Mouse (Mus musculus) erythroblast, adult 5-6 weeks (primary cell): ENCODE results near the gene Tram2. TPM values are rescaled to one million over a fixed set of nuclear protein-coding genes. Genes with fewer than 3 reads are reported as not detected.
A peak's percentile ranks its signal among the peaks of the same experiment; 100 is the strongest.

ENCODE experiments used
- ATAC-seq: replicated peaks from 2 replicates; pipeline ENCODE4 v1.8.0; 2016; ENCODE audit warnings: moderate number of reproducible peaks, mild to moderate bottlenecking, moderate TSS enrichment, inconsistent platforms; ENCODE audit not compliant: poor library complexity, low FRiP score, severe bottlenecking
- total RNA-seq, 2 experiments: library from RNA; stranded (forward) in 1 of 2; stranded (reverse) in 1 of 2; fragments of 150-400 nt in 1 of 2; fragments of 200-764, 138-1000 nt in 1 of 2; gene quantifications; 2 replicates each; pipeline versions ENCODE4 v1.2.3 to v1.2.4; 2015 to 2017; ENCODE audit warnings: low replicate concordance in 2 of 2

Tram2 gene
- 1.0 and 1.7 TPM in 2 replicates for total RNA-seq (2015; ENCODE audit: low replicate concordance)
- total RNA-seq (2017; ENCODE audit: low replicate concordance): 0.34 and 0.42 TPM in 2 replicates

DNA sequence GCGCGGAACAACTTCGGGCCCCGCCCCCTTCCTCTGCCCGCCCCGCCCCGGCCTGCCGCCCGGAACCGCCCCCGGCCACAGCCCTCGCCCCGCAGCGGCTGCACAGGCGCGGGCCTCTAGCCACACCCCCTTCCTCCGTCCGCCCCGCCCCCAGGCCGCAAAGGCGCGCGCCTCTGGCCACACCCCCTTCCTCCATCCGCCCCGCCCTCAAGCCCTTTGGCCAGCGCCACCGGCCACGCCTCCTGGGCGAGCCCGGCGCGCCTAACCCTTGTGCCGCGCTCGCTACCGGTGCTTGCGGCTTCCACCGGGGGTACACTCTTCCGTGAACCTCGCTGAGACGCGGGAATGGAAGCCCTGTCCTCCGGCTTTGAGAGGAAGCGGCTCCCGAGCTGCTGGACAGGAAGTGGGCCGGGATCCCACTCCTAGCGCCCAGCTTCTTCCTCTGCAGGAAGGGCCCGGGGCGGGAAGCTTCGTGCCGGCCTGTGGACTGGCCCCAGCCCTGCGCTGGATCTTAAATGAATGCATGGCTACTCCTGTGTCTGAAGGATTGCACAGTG is at the start of gene Tram2:
Gene Tram2, minus strand, starts transcription at position 13 of the 557 bp plus-strand sequence.
- ATAC-seq: peak; percentile 94

DNA sequence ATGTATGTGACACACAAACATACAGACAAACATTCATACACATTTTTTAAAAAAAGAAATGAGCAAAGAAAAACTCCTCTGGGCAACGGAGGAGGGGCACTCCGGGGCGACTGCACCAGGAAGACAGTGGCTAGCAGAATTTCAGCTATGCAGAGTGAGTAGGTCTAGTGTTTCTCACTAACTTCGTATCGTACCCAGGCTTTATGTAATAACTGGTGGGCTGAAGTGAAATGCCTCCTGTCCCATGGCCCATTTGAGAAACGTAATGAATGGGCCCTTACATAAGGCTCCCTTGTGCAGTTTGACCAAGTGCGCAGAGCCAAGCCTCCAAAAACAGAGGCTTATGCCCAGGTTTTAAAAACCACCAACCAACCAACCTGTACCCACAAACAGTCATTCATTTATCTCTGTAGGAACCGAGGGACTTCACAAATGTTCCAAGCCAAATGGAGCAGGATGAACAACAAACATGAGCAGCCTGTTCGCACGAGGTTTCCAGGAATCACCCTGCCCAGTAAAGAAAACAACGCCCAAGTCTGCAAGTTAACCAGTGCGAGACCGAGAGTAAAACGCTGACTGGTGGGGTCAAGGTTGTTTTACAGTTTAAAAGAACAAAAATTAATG is 45.8 kb upstream of the Tram2 start:
- ATAC-seq: no peak

- no peak for ATAC-seq
Observed at GRCm38 (mm10) chr1:21103784-21104183, 24.8 kb upstream of the Tram2 start.

DNA sequence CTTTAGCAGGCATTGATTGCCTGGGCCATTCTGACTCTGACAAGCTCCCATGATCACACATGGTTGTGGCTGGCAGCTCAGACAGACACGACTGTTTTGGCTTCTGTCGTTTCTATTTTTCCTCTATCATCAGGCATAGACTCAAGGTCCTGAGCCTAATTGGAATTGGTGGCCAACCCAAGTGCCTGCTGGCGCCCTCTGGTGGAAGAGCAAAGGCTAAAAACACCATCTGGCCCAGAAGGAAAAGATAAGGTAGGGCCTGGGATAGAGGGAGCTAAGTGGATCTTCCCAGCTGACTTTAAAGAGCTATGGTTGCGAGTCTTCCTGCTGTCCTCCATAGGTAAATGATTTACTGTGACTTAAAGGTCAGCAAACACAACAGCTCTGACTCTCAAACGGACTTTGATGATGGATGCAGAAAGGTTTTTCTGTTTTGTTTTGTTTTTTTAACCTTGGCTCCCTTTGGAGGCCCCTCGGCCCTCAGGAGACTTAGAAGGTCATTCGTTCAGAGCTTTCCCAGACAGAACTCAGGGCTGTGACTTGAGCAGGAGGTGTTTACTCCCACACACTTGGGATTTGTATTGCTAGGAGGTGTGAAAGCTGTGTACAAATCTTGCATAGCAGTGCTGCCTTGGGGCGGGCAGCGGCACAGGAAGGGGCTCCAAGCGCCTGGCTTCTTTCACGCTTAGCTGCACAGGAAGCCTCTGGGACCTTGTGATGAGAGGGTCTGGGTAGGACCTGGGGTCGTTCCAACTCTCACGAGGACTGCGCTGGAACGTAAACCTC is 22.4 kb upstream of the Tram2 start:
- ATAC-seq: no peak

GRCm38 (mm10) chr1:21100726-21101125 is 21.7 kb upstream of the Tram2 start:
- ATAC-seq: no peak

- no peak for ATAC-seq
Observed at GRCm38 (mm10) chr1:21097001-21097989, 18.3 kb upstream of the Tram2 start.

DNA sequence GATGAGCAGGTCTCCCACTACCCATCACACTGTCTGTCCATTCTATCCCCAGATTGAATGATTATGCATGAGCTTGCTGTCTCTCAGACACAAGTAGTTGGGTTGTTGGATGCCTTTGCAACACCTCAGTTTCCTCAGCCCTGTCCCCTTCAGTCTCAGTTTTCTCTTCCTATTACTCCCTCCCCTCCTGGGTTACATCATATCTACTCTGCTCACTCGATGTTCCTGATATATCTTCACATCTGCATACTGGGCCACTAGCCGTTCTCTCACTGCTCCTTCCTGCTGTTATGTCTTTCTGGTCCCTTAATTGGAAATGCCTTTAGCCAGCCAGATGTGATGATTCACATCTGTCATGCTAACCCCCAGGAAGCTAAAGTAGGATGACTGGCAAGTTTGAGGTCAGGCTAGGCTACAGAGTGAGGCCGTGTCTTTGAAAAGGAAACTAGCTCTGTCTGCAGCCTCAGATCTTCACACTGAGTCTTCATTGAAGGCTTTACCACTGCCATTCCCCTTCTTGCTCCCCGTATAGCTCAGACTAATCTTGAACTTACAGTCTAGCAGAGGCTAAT is 15.7 kb upstream of the Tram2 start:
- no peak for ATAC-seq

DNA sequence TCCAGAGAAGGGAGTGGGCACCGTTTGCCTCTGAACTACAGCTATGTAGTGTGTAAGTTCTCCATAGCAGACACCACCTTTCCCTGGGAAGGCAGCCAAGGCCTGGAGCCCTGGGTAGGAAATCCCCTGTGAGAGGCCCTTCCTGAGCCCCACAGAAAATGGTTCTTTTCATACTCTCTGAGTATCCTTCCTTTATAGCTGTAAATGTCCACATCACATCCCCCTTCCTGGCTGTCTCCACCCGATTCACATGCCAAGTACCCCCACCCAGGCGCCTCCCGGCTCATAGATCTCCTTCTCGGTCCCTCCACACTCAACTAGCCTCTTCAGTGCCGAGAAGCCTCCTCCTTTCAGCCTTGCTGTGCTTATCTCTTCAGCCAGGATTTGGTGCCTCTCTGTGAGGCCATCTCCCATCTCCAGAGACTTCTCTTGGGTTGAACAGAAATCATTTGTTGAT is 10.7 kb upstream of the Tram2 start:
- no peak for ATAC-seq

GRCm38 (mm10) chr1:21086291-21086690 is 7.3 kb upstream of the Tram2 start:
- ATAC-seq: no peak

DNA sequence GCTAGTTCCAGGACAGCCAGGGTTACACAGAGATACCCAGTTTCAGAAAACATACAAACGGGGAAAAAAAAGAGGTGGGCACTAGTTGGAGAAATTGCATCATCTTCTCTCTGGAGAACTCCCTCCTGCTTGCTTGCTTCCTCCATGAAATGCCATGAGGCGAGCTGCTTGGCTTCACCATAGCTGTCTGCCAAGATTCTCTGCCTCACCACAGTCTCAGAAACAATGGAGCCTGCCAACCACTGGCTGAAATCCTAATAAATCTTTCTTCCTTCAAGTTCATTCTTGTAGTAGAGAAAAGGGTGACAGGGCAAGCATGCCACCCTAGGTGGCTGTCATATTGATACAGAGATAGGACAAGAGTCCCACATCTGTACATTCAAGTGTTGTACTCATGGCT is 5.6 kb upstream of the Tram2 start:
- no peak for ATAC-seq

DNA sequence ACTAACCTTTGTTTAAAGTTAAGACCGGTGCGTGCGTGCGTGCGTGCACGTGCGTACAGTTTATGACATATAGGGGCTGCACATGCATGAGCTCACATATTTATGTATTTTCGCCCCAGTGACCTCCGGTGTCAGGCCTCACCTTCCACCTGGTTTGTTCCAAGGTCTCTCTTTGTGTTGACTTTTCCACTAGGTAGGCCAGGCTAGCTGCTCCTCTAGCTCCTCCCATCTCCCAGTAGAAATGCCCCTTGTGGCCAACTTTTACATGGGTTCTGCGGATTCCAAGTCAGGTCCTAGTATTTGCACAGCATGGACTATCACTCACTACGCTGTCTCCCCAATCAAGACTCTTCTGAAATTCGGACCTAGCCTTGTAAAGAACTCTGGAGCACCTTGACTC is 1.3 kb upstream of the Tram2 start:
- ATAC-seq: no peak

DNA sequence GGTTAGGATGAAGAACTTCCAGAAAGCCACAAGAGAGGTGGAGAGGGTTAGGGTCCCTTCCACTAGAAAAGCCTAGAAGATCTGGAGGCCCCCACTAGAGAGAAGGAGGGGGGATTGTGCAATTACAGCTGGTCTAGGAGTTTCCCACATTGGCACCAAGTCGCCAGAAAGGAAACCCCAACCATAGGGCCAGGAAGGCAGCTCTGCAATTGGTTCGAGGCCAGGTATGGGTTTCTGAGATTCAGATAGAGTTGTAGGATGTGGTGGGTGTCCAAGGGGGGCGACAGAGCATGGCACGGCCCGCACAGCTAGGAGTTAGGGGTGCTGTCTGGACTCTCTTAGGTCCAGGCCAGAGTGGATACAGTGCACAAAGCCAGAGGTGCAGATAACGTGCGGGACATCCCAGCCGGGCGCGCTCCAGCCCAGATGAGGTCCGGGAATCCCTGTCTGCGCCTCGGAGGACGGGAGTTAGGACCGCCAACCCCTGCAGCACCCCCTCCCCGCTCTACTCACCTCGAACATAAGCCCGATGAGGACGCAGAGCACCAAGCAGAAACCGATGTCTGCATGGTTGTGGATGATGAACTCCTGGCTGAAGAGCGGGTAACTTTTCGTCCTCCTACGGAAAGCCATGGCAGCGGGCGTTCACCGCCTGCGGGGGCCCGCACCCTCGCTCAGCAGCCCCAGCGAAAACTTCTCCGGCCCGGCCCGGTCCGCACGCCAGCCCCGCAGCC is 381 bp downstream of the Tram2 start:
- ATAC-seq: peak; percentile 37; the same call in 1 of the 2 replicates

GRCm38 (mm10) chr1:21077619-21078018 is 1.4 kb downstream of the Tram2 start:
- no peak for ATAC-seq

- ATAC-seq: no peak
Observed at GRCm38 (mm10) chr1:21077191-21077590, 1.8 kb downstream of the Tram2 start.

GRCm38 (mm10) chr1:21075986-21076495 is 3.0 kb downstream of the Tram2 start:
- no peak for ATAC-seq

GRCm38 (mm10) chr1:21074231-21074630 is 4.8 kb downstream of the Tram2 start:
- no peak for ATAC-seq

DNA sequence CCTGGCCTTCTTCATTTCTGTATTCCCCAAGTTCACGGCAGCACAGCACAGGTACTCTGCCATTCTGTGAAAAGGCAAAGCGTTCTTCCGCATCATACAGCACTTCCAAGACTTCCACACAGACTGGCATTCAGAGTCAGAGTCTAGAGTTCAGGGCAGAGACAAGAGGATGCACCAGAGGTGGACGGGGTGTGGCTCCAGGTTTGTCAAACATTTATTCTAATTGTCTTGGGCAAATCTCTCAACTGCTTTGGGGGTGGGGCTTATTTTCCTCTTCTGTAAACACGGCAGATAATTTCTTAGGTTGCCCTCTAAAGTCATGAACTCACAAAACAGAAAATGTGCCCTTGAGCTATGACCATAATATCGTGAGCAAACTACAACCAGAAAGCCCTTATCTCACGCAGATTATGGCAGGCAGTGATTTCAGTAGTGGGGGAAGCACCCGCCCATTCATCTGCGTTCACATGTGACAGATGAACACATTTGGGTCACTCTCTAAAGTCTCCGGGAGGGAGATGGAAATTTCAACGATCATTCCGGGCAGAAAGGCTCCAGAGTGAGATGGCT is 6.1 kb downstream of the Tram2 start:
- ATAC-seq: no peak

DNA sequence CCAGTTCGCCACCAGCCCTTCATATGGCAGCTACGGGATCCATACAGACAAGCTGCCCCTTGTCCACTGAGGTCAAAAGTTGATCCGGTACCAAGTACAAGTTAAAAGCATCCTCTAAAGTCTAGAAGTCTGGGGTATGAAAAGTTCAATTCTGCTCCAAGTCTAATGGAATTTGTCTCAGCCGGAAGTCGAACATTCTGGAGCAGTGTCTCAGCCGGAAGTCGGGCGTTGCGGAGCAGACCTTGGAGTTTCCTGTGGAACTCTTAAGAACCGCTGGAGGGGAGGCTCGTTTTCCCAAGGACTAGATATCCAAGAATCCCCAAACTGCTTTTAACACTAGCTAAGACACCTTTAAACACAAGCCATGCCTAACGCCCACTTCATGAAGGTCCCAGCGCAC is 8.4 kb downstream of the Tram2 start:
- no peak for ATAC-seq
